Mouse (Mus musculus): ENCODE data around the gene Ppm1l.

Gene Ppm1l

GRCm38 (mm10) chr3:69429319-69429718, 112.7 kb downstream of the Ppm1l start:
- no peak for DNase-seq (ENCODE audit: low read depth in 2 of 2, low spot score in 2 of 2)

GRCm38 (mm10) chr3:69433580-69433979, 116.9 kb downstream of the Ppm1l start:
- DNase-seq (ENCODE audit: low read depth in 2 of 2, low spot score in 2 of 2): no peak

GRCm38 (mm10) chr3:69438773-69439514, 122.3 kb downstream of the Ppm1l start:
- DNase-seq (ENCODE audit: low read depth in 2 of 2, low spot score in 2 of 2): no peak

GRCm38 (mm10) chr3:69440761-69441160, 124.1 kb downstream of the Ppm1l start:
- no peak for DNase-seq (ENCODE audit: low read depth in 2 of 2, low spot score in 2 of 2)

GRCm38 (mm10) chr3:69446989-69447388, 130.3 kb downstream of the Ppm1l start:
- no peak for DNase-seq (ENCODE audit: low read depth in 2 of 2, low spot score in 2 of 2)

GRCm38 (mm10) chr3:69449041-69449440, 132.4 kb downstream of the Ppm1l start:
- no peak for DNase-seq (ENCODE audit: low read depth in 2 of 2, low spot score in 2 of 2)

GRCm38 (mm10) chr3:69454330-69454729, 137.7 kb downstream of the Ppm1l start:
- DNase-seq (ENCODE audit: low read depth in 2 of 2, low spot score in 2 of 2): no peak

GRCm38 (mm10) chr3:69456071-69456470, 139.4 kb downstream of the Ppm1l start:
- DNase-seq (ENCODE audit: low read depth in 2 of 2, low spot score in 2 of 2): no peak

GRCm38 (mm10) chr3:69458756-69459155, 142.1 kb downstream of the Ppm1l start:
- no peak for DNase-seq (ENCODE audit: low read depth in 2 of 2, low spot score in 2 of 2)

- no peak for DNase-seq (ENCODE audit: low read depth in 2 of 2, low spot score in 2 of 2)
Measured at GRCm38 (mm10) chr3:69461956-69462355, 145.3 kb downstream of the Ppm1l start.

GRCm38 (mm10) chr3:69465751-69466150, 149.1 kb downstream of the Ppm1l start:
- DNase-seq (ENCODE audit: low read depth in 2 of 2, low spot score in 2 of 2): no peak

- no peak for DNase-seq (ENCODE audit: low read depth in 2 of 2, low spot score in 2 of 2)
Measured at GRCm38 (mm10) chr3:69468280-69469008, 151.8 kb downstream of the Ppm1l start.

GRCm38 (mm10) chr3:69469463-69470141, 152.9 kb downstream of the Ppm1l start:
- DNase-seq (ENCODE audit: low read depth in 2 of 2, low spot score in 2 of 2): no peak

- no peak for DNase-seq (ENCODE audit: low read depth in 2 of 2, low spot score in 2 of 2)
Measured at GRCm38 (mm10) chr3:69470142-69470796, 153.6 kb downstream of the Ppm1l start.

GRCm38 (mm10) chr3:69475850-69476450, 159.3 kb downstream of the Ppm1l start:
- DNase-seq (ENCODE audit: low read depth in 2 of 2, low spot score in 2 of 2): no peak

- DNase-seq (ENCODE audit: low read depth in 2 of 2, low spot score in 2 of 2): no peak
Measured at GRCm38 (mm10) chr3:69479937-69480336, 163.3 kb downstream of the Ppm1l start.

- peak; percentile 24 to 62 for DNase-seq (ENCODE audit: low read depth in 2 of 2, low spot score in 2 of 2)
Measured at GRCm38 (mm10) chr3:69481835-69482234, 165.2 kb downstream of the Ppm1l start.

- no peak for DNase-seq (ENCODE audit: low read depth in 2 of 2, low spot score in 2 of 2)
Measured at GRCm38 (mm10) chr3:69484006-69484574, 167.4 kb downstream of the Ppm1l start.

- no peak for DNase-seq (ENCODE audit: low read depth in 2 of 2, low spot score in 2 of 2)
Measured at GRCm38 (mm10) chr3:69484582-69484981, 167.9 kb downstream of the Ppm1l start.

- no peak for DNase-seq (ENCODE audit: low read depth in 2 of 2, low spot score in 2 of 2)
Measured at GRCm38 (mm10) chr3:69485347-69485746, 168.7 kb downstream of the Ppm1l start.

- no peak for DNase-seq (ENCODE audit: low read depth in 2 of 2, low spot score in 2 of 2)
Measured at GRCm38 (mm10) chr3:69485756-69486155, 169.1 kb downstream of the Ppm1l start.
